Mouse (Mus musculus) lung, adult 2 months (tissue): ENCODE results near the gene F5. TPM values are rescaled to one million over a fixed set of nuclear protein-coding genes. Genes with fewer than 3 reads are reported as not detected.
"Not testable (repeated sequence)": the region's sequence is repeated elsewhere in the genome, so short reads cannot be mapped to it uniquely, and the experiment has no call there.

Source experiments
- DNase-seq: peaks from one replicate; pipeline ENCODE4 v3.0.0; 2022
- H3K4me1 ChIP-seq: fragments of 200-500 bp; 2 replicates; pipeline ENCODE4 v1.6.1; 2011; ENCODE audit warnings: low read length; ENCODE audit not compliant: control insufficient read depth, insufficient read depth
- H3K4me3 ChIP-seq: fragments of 200-500 bp; replicated peaks from 2 replicates; pipeline ENCODE3; 2011; ENCODE audit warnings: low read depth, mild to moderate bottlenecking, control low read depth, low read length; ENCODE audit errors: extremely low read depth
- CTCF ChIP-seq: fragments of 200-500 bp; IDR thresholded peaks from 2 replicates; pipeline ENCODE4 v1.5.1; 2011; ENCODE audit warnings: mild to moderate bottlenecking, low read length, control low read depth; ENCODE audit not compliant: insufficient read depth
- POLR2A ChIP-seq: fragments of 200-500 bp; IDR thresholded peaks from 2 replicates; pipeline ENCODE4 v1.6.1; 2011; ENCODE audit warnings: low read depth, mild to moderate bottlenecking, control low read depth, low read length, borderline replicate concordance; ENCODE audit errors: extremely low read depth
- WGBS: fragments of 180-500 bp; shearing (Covaris S2); methylation state at CpG from one replicate; pipeline ENCODE4 v1.1.7; 2018; 5-methylcytosine and 5-hydroxymethylcytosine counted together
- polyA plus RNA-seq: library from polyadenylated mRNA; depleted of rRNA; stranded (reverse); fragments of >200 nt; gene quantifications from 2 replicates; pipeline ENCODE4 v1.2.3, GENCODE M21; 2012

F5 gene
- polyA plus RNA-seq, 1 experiment: 1.8 TPM

GRCm38 (mm10) chr1:164220261-164220660 is 68.6 kb downstream of the F5 start:
- Histone ChIP-seq H3K4me3 (no peak overlapping the region), H3K4me1 (no peaks in the 10 kb centered on the region)
- TF ChIP-seq CTCF (no peak), POLR2A (no peak)
- DNase-seq: no peak
- WGBS: 85% methylated on average over 4 of the region's 4 CpGs

- Histone ChIP-seq H3K4me3 (no peak overlapping the region), H3K4me1 (no peaks in the 10 kb centered on the region)
- no peak for DNase-seq
- TF ChIP-seq CTCF (no peak), POLR2A (no peak)
Measured at GRCm38 (mm10) chr1:164223089-164223488, 71.5 kb downstream of the F5 start.

GRCm38 (mm10) chr1:164231937-164232570 is 80.4 kb downstream of the F5 start:
- 78% methylated on average over 2 of the region's 4 CpGs for WGBS
- DNase-seq, H3K4me3 ChIP-seq, H3K4me1 ChIP-seq: not testable (repeated sequence)

- 77% methylated on average over 1 of the region's 1 CpGs for WGBS
- Histone ChIP-seq H3K4me3 (no peak overlapping the region), H3K4me1 (no peaks in the 10 kb centered on the region)
- TF ChIP-seq POLR2A: no peak
- no peak for DNase-seq
Measured at GRCm38 (mm10) chr1:164233447-164233846, 81.8 kb downstream of the F5 start.

- no peak overlapping the region for H3K4me3 ChIP-seq
- no peaks in the 10 kb centered on the region for H3K4me1 ChIP-seq
- DNase-seq: no peak
- no peak for TF ChIP-seq POLR2A
- no peak for TF ChIP-seq CTCF
- WGBS: 50% methylated on average over 7 of the region's 7 CpGs
Measured at GRCm38 (mm10) chr1:164235078-164235477, 83.4 kb downstream of the F5 start.

- no peaks in the 10 kb centered on the region for H3K4me1 ChIP-seq
- no peak for DNase-seq
Measured at GRCm38 (mm10) chr1:164236078-164236477, 84.4 kb downstream of the F5 start.

GRCm38 (mm10) chr1:164241494-164241893 is 89.9 kb downstream of the F5 start:
- 80% methylated on average over 2 of the region's 2 CpGs for whole genome bisulfite sequencing
- no peak for DNase-seq
- no peak for TF ChIP-seq POLR2A
- no peak for TF ChIP-seq CTCF
- no peak overlapping the region for H3K4me3 ChIP-seq
- no peaks in the 10 kb centered on the region for H3K4me1 ChIP-seq

More at GRCm38 (mm10) chr1:164236078-164236477, 84.4 kb downstream of the F5 start:
- no peak overlapping the region for H3K4me3 ChIP-seq
- 47% methylated on average over 7 of the region's 7 CpGs for WGBS
- no peak for TF ChIP-seq CTCF
- no peak for TF ChIP-seq POLR2A

GRCm38 (mm10) chr1:164242809-164243208 is 91.2 kb downstream of the F5 start:
- DNase-seq: no peak
- H3K4me1 ChIP-seq: no peaks in the 10 kb centered on the region
- 60% methylated on average over 8 of the region's 8 CpGs for whole genome bisulfite sequencing
- no peak for TF ChIP-seq POLR2A
- H3K4me3 ChIP-seq: no peak overlapping the region

GRCm38 (mm10) chr1:164247442-164247841 is 95.8 kb downstream of the F5 start:
- H3K4me1 ChIP-seq: peaks cover 9% of the 10 kb centered on the region; the same call in 1 of the 2 replicates
- H3K4me3 ChIP-seq: no peak overlapping the region
- TF ChIP-seq CTCF (no peak), POLR2A (no peak)
- DNase-seq: no peak
- 54% methylated on average over 8 of the region's 8 CpGs for WGBS

- WGBS: 14% methylated on average over 10 of the region's 10 CpGs
- Histone ChIP-seq H3K4me3 (no peak overlapping the region), H3K4me1 (peaks cover 9% of the 10 kb centered on the region; the same call in 1 of the 2 replicates)
- peak; percentile 14 for DNase-seq
- TF ChIP-seq CTCF (no peak), POLR2A (no peak)
Measured at GRCm38 (mm10) chr1:164247971-164248370, 96.3 kb downstream of the F5 start.

- TF ChIP-seq CTCF (no peak), POLR2A (peak; percentile 87; the same call in 1 of the 2 replicates)
Measured at GRCm38 (mm10) chr1:164248465-164249331, 97.1 kb downstream of the F5 start, which contains the start of gene Slc19a2. Slc19a2 (plus strand) TSS chr1:164249046.

More at GRCm38 (mm10) chr1:164248465-164249331, 97.1 kb downstream of the F5 start, which contains the start of gene Slc19a2:
- H3K4me3 ChIP-seq: peak within 1 kb of the TSS; percentile 85
- WGBS: under 1% methylated on average over 73 of the region's 79 CpGs
- H3K4me1 ChIP-seq: peaks cover 9% of the 10 kb centered on the region; the same call in 1 of the 2 replicates
- DNase-seq: peak; percentile 96
